Mouse (Mus musculus) erythroblast, embryonic 14.5 days (primary cell): ENCODE measurements around the gene Rcl1. TPM values are rescaled to one million over a fixed set of nuclear protein-coding genes. Genes with fewer than 3 reads are reported as not detected.

Experiments used
- H3K27me3 ChIP-seq: 2 replicates; pipeline ENCODE4 v1.6.1; 2012; ENCODE audit warnings: inconsistent platforms; ENCODE audit not compliant: control insufficient read depth
- H3K36me3 ChIP-seq: 2 replicates; pipeline ENCODE4 v1.6.1; 2012; ENCODE audit warnings: mild to moderate bottlenecking, inconsistent platforms; ENCODE audit not compliant: control insufficient read depth
- H3K4me1 ChIP-seq: 2 replicates; pipeline ENCODE4 v1.6.1; 2012; ENCODE audit warnings: inconsistent platforms; ENCODE audit not compliant: control insufficient read depth
- H3K4me3 ChIP-seq: replicated peaks from 2 replicates; pipeline ENCODE3; 2012; ENCODE audit warnings: moderate library complexity, mild to moderate bottlenecking, inconsistent platforms
- H3K9me3 ChIP-seq: 2 replicates; pipeline ENCODE4 v1.6.1; 2012; ENCODE audit warnings: low read length, inconsistent platforms, mixed read lengths; ENCODE audit not compliant: control insufficient read depth
- GATA1 ChIP-seq: IDR thresholded peaks from 2 replicates; pipeline ENCODE4 v1.6.1; 2012; ENCODE audit warnings: low read length, inconsistent platforms, mixed read lengths
- TAL1 ChIP-seq: IDR thresholded peaks from 3 replicates; pipeline ENCODE4 v1.6.1; 2012; ENCODE audit warnings: low read length, inconsistent platforms, mixed read lengths
- polyA plus RNA-seq: library from polyadenylated mRNA; stranded (reverse); fragments of >175 nt; gene quantifications from 2 replicates; pipeline ENCODE4 v1.2.3, GENCODE M21; 2012

The Rcl1 gene
- polyA plus RNA-seq, 1 experiment: 1.6 TPM

DNA sequence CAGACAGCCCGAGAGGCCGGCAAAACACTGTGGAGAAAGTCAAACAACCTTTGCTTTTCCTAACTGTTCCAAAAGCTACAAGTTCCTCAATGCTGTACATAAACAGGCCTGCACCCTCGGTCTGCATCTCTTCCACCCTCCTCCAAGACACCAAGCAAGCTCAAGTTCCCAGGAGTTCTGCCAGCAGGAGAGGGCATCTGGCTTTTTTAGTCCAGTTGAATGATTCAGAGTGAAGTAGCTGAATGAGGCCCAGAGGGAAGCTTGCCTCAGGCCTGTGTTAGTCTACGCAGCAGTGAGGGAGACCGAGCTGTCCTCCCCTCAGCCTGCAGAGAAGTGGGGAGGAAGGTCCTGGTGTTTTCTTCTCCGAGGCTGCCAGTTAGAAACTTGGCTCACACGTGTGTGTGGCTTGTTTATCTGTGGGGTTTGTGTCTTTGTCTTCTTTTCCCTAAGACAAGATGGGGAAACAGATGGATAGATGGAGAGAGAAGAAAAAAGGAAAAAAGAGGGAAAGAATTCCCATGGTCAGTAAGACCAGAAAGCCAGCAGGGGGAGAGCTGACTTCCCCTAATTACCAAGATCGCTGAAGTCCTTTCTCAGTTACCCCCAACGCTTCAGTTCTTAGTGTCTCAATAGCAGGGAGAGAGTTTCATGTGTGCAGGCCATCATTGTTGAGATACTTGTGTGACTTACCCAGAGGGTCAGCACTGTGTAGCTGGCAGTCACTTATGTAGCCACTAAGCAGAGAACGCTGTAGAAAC, 38.7 kb downstream of the Rcl1 start:
- TF ChIP-seq GATA1 (no peak), TAL1 (no peak)
- peaks cover 54% of the 10 kb centered on the region for H3K4me1 ChIP-seq
- H3K9me3 ChIP-seq: no peaks in the 10 kb centered on the region

DNA sequence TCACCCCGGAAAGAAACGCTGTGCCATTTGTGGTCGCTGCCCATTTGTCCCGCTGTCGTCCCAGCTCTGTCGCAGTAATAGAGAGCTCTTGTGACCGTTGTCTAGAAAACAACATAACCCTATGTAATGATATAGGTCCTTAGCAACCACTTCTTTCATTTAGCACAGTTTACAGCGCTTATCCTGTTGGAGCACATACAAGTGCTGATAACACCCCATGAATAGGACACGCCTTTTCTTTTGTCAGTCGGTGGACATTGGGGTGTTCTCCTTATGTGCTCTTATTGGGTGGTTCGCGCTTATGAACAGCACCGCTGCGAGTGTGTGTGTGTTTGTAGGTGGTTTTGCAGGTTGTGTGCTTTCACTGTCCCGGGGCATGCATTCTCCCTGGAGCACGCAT, 39.8 kb downstream of the Rcl1 start:
- no peak overlapping the region for H3K4me3 ChIP-seq
- TF ChIP-seq TAL1: no peak
- no peak for TF ChIP-seq GATA1
- H3K36me3 ChIP-seq: peaks cover 92% of the 10 kb centered on the region
- H3K27me3 ChIP-seq: no peaks in the 10 kb centered on the region
- H3K4me1 ChIP-seq: peaks cover 44% of the 10 kb centered on the region
- no peaks in the 10 kb centered on the region for H3K9me3 ChIP-seq

More for the DNA sequence above, 38.7 kb downstream of the Rcl1 start:
- H3K4me3 ChIP-seq: no peak overlapping the region
- peaks cover 91% of the 10 kb centered on the region for H3K36me3 ChIP-seq
- H3K27me3 ChIP-seq: no peaks in the 10 kb centered on the region

DNA sequence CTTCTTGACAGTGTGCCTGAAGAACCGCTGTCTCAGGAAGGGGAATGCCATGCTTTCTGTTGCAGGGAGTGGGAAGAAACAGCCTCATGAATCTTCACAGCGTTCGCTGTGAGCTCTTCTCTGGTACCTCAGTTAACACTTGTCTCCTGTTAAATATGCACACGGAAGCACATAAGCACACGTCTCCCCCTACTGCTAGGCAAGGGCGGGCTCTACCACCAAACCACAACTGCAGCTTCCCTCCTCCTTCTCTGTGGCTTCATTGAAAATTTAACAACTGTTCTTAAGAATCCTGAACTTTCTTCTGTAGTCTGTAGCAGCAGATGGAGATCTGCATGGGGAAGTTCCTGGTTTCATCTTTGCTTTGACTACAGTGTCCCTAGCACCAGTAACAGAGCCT, 41.1 kb downstream of the Rcl1 start:
- H3K36me3 ChIP-seq: peaks cover 93% of the 10 kb centered on the region

DNA sequence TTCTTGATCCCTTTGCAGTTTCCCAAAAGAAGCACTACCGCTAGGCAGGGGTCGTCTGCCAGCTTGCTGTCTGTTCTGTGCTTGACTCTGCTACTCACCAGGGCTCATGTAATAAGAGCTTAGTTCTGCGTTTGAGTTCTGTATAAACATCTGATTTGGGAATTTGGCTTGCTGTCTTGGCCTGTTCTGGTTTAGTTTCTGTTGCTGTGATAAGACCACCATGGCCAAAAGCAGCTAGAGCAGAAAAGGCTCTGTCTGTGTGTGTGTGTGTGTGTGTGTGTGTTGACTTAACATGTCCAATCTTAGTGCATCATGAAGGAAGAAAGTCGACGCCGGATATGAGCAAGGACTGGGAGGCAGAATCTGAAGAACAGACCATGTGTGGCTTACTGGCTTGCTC, 44.2 kb downstream of the Rcl1 start:
- H3K36me3 ChIP-seq: peaks cover 67% of the 10 kb centered on the region
- H3K9me3 ChIP-seq: no peaks in the 10 kb centered on the region
- no peak overlapping the region for H3K4me3 ChIP-seq
- H3K4me1 ChIP-seq: peaks cover 10% of the 10 kb centered on the region
- TF ChIP-seq TAL1 (no peak), GATA1 (no peak)
- H3K27me3 ChIP-seq: no peaks in the 10 kb centered on the region

More for the DNA sequence above, 41.1 kb downstream of the Rcl1 start:
- no peaks in the 10 kb centered on the region for H3K27me3 ChIP-seq
- TF ChIP-seq GATA1 (no peak), TAL1 (no peak)
- H3K9me3 ChIP-seq: no peaks in the 10 kb centered on the region
- no peak overlapping the region for H3K4me3 ChIP-seq
- H3K4me1 ChIP-seq: peaks cover 35% of the 10 kb centered on the region

DNA sequence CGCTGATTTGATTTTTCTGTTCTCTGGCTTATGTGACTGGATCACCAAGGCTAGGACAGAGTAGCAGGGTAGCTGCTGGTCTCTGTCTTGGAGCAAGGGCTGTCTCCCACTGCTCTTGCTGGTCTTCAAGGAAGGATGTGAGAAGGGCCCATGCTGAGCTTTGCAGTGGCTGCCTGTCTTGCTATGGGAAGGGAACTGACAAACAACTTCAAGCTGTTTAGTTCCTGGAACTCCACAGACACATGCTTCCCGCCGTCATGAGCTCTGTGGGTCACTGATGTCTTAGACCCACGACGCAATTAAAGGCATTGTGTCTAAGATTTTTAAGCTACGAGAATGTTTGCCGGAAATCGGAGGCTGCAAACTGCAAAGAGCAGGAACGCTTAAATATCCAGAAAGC, 45.6 kb downstream of the Rcl1 start:
- no peak overlapping the region for H3K4me3 ChIP-seq
- TF ChIP-seq GATA1: no peak
- no peak for TF ChIP-seq TAL1
- no peaks in the 10 kb centered on the region for H3K9me3 ChIP-seq
- no peaks in the 10 kb centered on the region for H3K27me3 ChIP-seq
- H3K36me3 ChIP-seq: peaks cover 53% of the 10 kb centered on the region
- H3K4me1 ChIP-seq: peaks cover 3% of the 10 kb centered on the region

DNA sequence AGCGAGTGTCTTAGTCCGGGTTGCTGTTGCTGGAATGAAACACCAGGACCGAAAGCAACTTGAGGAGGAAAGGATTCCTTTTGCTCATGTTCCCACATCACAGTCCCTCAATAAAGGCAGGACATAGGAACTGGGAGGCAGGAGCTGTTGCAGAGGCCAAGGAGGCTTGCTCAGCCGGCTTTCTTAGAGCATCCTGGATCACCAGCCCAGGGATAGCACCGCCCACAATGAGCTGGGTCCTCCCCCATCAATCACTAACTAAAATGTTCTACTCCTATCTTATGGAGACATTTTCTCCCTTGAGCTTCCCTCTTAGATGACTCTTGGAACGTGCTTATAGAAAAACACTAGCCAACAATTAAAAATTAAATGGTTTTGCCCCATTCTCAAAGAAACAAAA, 48.4 kb downstream of the Rcl1 start:
- peaks cover 3% of the 10 kb centered on the region for H3K4me1 ChIP-seq
- H3K4me3 ChIP-seq: no peak overlapping the region
- H3K9me3 ChIP-seq: no peaks in the 10 kb centered on the region
- no peaks in the 10 kb centered on the region for H3K27me3 ChIP-seq
- TF ChIP-seq TAL1 (no peak), GATA1 (no peak)
- H3K36me3 ChIP-seq: peaks cover 26% of the 10 kb centered on the region

DNA sequence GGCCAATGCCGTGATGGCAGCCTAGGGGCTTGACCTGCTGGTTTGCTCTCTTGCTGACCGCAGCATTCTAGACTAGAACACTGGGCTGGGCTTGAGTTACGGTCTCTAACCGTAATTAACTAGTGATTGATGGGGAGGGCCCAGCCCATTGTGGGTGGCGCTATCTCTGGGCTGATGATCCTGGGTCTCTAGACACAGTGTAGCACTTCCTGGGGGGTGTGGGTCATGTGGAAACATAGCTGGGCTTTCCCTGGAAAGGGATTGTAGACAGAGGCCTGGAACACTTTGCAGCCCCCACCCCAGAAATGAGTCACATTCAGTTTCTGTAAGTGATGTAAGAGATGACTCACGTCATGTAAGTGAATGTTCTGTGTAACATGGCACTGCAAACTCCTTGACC, 48.9 kb downstream of the Rcl1 start:
- no peaks in the 10 kb centered on the region for H3K9me3 ChIP-seq
- H3K4me3 ChIP-seq: no peak overlapping the region
- TF ChIP-seq GATA1 (no peak), TAL1 (no peak)

DNA sequence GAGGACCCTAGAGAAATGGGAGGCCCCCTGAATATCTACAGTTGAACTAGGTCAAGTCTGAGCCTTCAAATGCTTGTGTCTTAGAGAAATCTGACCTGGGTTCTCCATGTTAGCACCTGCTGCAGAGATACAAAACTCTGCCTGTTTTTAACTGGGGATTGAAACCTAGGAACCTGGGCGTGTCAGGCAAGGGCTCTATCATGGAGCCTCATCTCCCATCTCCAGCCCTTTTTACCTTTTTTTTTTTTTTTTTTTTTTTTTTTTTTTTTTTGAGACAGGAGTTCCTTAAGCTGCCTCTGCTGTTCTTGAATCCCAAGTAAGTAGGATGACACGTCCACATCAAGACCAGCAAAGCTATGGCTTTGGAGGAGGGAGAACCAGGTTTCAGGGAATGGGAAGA, 50.3 kb downstream of the Rcl1 start:
- no peak; the same call in 2 of the 3 replicates for TF ChIP-seq TAL1
- TF ChIP-seq GATA1: no peak
- H3K4me1 ChIP-seq: peaks cover 8% of the 10 kb centered on the region
- H3K36me3 ChIP-seq: peaks cover 7% of the 10 kb centered on the region
- no peaks in the 10 kb centered on the region for H3K9me3 ChIP-seq
- H3K4me3 ChIP-seq: no peak overlapping the region
- no peaks in the 10 kb centered on the region for H3K27me3 ChIP-seq

More for the DNA sequence above, 48.9 kb downstream of the Rcl1 start:
- H3K27me3 ChIP-seq: no peaks in the 10 kb centered on the region
- peaks cover 21% of the 10 kb centered on the region for H3K36me3 ChIP-seq
- peaks cover 3% of the 10 kb centered on the region for H3K4me1 ChIP-seq

DNA sequence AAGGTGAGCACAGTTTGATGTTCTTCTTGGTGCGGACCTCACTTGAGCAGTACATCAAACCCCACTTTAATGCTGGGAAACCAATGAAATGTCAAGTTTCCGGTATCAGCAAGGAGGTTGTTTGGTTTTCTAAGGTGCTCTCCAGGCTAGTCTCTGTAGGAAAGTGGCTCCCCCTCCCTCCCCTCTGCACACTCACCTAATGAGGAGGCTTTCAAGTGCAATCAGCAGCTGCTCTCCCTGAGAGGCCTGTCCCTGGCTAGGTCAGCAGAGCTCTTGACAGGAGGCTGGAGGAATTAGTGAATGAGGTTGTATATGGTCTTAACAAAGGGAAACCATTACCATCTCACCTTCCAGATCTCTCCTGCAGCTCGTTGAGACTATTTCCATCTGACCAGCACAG, 54.4 kb downstream of the Rcl1 start:
- Histone ChIP-seq H3K9me3 (peaks cover 2% of the 10 kb centered on the region; the same call in 1 of the 2 replicates), H3K4me3 (no peak overlapping the region), H3K27me3 (no peaks in the 10 kb centered on the region), H3K4me1 (peaks cover 10% of the 10 kb centered on the region), H3K36me3 (no peaks in the 10 kb centered on the region)
- TF ChIP-seq TAL1: no peak
- no peak for TF ChIP-seq GATA1
